Mouse (Mus musculus): ENCODE measurements around the gene Rbpj. TPM values are rescaled to one million over a fixed set of nuclear protein-coding genes. Genes with fewer than 3 reads are reported as not detected.

The Rbpj gene
- polyA plus RNA-seq, 1 experiment = 13.4 TPM

DNA sequence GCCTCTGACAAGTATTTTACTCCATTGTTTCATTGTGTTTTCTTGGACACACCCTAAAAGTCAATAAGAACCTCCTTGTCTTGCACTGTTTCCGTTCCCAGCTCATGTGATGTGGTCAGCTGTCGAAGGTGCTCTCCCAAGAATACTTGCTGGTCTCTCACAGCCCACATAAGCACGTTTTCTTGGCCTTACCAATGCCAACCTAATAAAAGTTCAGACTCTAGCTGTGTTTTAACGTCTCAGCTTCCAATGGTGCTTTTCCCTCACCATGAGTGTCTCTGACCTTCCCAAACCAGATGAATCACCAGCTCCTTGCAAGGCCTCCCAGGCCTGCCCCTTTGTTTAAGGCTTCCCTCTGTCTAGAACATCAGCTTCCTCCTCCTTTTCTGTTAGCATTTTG lies 28.2 kb upstream of the Rbpj start:
- TF ChIP-seq POLR2A (IDR thresholded peaks at IDR 0.05; ENCODE audit: low read depth, low read length) (no peak), CTCF (conservative IDR thresholded peaks at IDR 0.05; ENCODE audit: insufficient read depth, insufficient read length, low read depth, low read length) (no peak)
- Histone ChIP-seq H3K4me1 (ENCODE audit: control insufficient read depth, insufficient read depth, low read length) (peaks cover 7% of the 10 kb centered on the region; the same call in 1 of the 2 replicates), H3K4me3 (ENCODE audit: insufficient read depth, low read depth, low read length) (no peak overlapping the region), H3K27ac (ENCODE audit: insufficient read depth, low read depth, low read length) (no peak overlapping the region), H3K27me3 (replicated peaks; ENCODE audit: control insufficient read depth, insufficient read depth, low read length) (no peaks in the 10 kb centered on the region), H3K36me3 (ENCODE audit: control insufficient read depth, insufficient read depth, low read length) (no peaks in the 10 kb centered on the region)
- DNase-seq = no peak
- WGBS = 85% methylated on average over 4 of the region's 4 CpGs

DNA sequence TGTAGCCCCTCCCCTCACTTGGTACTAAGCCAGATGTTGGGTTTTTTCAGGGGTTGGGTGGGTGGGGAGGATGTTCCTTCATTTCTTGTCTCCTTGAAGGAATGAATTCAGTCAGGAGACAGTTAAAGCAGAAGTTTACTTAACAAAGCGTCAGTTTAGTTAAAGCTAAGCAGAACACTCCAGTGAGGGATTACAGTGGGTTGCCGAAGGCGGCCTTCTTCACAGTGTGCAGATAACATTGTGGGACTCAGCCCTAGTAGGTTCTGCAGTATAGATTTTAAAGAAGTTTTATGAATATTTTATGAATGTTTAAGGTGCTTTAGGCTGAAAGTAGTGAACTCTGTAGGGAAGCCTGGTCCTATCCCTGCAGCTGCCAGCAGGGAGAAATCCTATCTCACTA lies 27.7 kb upstream of the Rbpj start:
- Histone ChIP-seq H3K36me3 (ENCODE audit: control insufficient read depth, insufficient read depth, low read length) (no peaks in the 10 kb centered on the region), H3K4me1 (ENCODE audit: control insufficient read depth, insufficient read depth, low read length) (peaks cover 7% of the 10 kb centered on the region; the same call in 1 of the 2 replicates), H3K27ac (ENCODE audit: insufficient read depth, low read depth, low read length) (no peak overlapping the region), H3K27me3 (replicated peaks; ENCODE audit: control insufficient read depth, insufficient read depth, low read length) (no peaks in the 10 kb centered on the region), H3K4me3 (ENCODE audit: insufficient read depth, low read depth, low read length) (no peak overlapping the region)
- DNase-seq = no peak
- 84% methylated on average over 3 of the region's 3 CpGs for WGBS
- TF ChIP-seq POLR2A (IDR thresholded peaks at IDR 0.05; ENCODE audit: low read depth, low read length) (no peak), CTCF (conservative IDR thresholded peaks at IDR 0.05; ENCODE audit: insufficient read depth, insufficient read length, low read depth, low read length) (no peak)

DNA sequence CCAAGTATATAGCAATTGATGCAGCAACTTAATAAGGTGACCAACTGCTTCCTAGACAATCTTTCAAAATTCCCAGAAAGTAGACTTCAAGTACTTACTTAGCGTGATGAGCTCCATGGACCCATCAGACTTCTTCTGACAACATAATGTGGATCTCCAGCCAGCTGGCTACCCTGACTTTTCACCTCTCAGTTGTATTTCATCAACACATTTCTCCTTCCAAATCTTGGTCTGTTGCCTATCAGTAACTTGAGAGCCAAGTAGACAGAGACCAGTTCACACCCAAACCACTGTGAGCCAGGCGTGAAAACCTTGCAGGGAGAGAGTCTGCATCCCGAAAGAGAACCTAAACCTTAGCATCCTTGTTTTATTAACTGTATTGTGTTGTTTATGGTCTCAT lies 26.3 kb upstream of the Rbpj start:
- DNase-seq = peak; percentile 14
- no peak for TF ChIP-seq POLR2A (IDR thresholded peaks at IDR 0.05; ENCODE audit: low read depth, low read length)
- no peak for TF ChIP-seq CTCF (conservative IDR thresholded peaks at IDR 0.05; ENCODE audit: insufficient read depth, insufficient read length, low read depth, low read length)
- 74% methylated on average over 3 of the region's 3 CpGs for WGBS

DNA sequence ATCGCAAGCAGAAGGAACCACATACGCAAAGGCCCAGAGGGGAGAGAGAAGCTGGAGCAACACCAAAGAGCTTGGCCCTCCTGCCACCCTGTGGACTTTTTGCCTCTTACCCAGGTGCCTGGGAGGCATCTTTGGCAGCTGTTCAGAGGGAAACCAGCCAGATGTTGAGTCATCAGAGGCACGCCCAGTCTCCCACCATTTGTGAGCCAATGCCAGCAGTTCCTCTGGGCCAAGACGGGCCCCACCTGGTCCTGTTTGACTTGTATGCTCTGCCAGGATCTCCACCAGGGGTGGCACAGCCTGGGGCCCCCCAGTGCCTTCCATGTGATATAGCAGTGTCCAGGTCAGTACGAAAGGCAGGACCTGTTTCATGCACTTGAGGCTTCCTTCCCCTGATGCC lies 21.9 kb upstream of the Rbpj start:
- peak; percentile 76 for DNase-seq
- whole genome bisulfite sequencing = 62% methylated on average over 5 of the region's 5 CpGs
- TF ChIP-seq POLR2A (IDR thresholded peaks at IDR 0.05; ENCODE audit: low read depth, low read length) = no peak
- no peak; the same call in 1 of the 2 replicates for TF ChIP-seq CTCF (conservative IDR thresholded peaks at IDR 0.05; ENCODE audit: insufficient read depth, insufficient read length, low read depth, low read length)

More for the DNA sequence above, 26.3 kb upstream of the Rbpj start:
- Histone ChIP-seq H3K4me3 (ENCODE audit: insufficient read depth, low read depth, low read length) (no peak overlapping the region), H3K36me3 (ENCODE audit: control insufficient read depth, insufficient read depth, low read length) (no peaks in the 10 kb centered on the region), H3K4me1 (ENCODE audit: control insufficient read depth, insufficient read depth, low read length) (peaks cover 7% of the 10 kb centered on the region; the same call in 1 of the 2 replicates), H3K27ac (ENCODE audit: insufficient read depth, low read depth, low read length) (no peak overlapping the region), H3K27me3 (replicated peaks; ENCODE audit: control insufficient read depth, insufficient read depth, low read length) (no peaks in the 10 kb centered on the region)

DNA sequence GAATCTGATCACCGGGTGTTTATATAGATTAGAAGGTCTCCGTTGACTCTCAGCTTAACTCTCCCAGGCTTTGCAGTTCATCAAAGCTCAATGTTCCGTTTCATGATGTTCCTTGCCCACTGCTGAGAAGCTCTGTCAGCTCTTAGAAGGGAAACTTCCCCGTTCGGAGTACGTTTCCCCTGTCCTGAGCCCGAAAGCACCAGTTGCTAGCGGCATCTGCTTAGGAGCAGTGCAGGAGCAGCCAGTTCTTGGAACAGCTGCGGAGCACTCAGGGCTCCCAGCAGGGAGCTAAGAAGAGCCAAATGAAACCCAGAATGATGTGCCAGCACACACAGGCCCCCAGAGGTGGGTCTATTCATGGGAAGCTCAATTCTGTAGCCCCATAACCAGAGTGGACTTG lies 15.0 kb upstream of the Rbpj start:
- H3K27ac ChIP-seq (ENCODE audit: insufficient read depth, low read depth, low read length) = no peak overlapping the region
- H3K4me3 ChIP-seq (ENCODE audit: insufficient read depth, low read depth, low read length) = no peak overlapping the region
- H3K4me1 ChIP-seq (ENCODE audit: control insufficient read depth, insufficient read depth, low read length) = no peaks in the 10 kb centered on the region
- DNase-seq = no peak
- no peak for TF ChIP-seq CTCF (conservative IDR thresholded peaks at IDR 0.05; ENCODE audit: insufficient read depth, insufficient read length, low read depth, low read length)
- H3K27me3 ChIP-seq (replicated peaks; ENCODE audit: control insufficient read depth, insufficient read depth, low read length) = no peaks in the 10 kb centered on the region
- no peaks in the 10 kb centered on the region for H3K36me3 ChIP-seq (ENCODE audit: control insufficient read depth, insufficient read depth, low read length)
- 72% methylated on average over 9 of the region's 9 CpGs for WGBS

More for the DNA sequence above, 21.9 kb upstream of the Rbpj start:
- no peaks in the 10 kb centered on the region for H3K36me3 ChIP-seq (ENCODE audit: control insufficient read depth, insufficient read depth, low read length)
- H3K4me3 ChIP-seq (ENCODE audit: insufficient read depth, low read depth, low read length) = no peak overlapping the region
- H3K4me1 ChIP-seq (ENCODE audit: control insufficient read depth, insufficient read depth, low read length) = peaks cover 2% of the 10 kb centered on the region; the same call in 1 of the 2 replicates
- no peaks in the 10 kb centered on the region for H3K27me3 ChIP-seq (replicated peaks; ENCODE audit: control insufficient read depth, insufficient read depth, low read length)
- H3K27ac ChIP-seq (ENCODE audit: insufficient read depth, low read depth, low read length) = no peak overlapping the region

DNA sequence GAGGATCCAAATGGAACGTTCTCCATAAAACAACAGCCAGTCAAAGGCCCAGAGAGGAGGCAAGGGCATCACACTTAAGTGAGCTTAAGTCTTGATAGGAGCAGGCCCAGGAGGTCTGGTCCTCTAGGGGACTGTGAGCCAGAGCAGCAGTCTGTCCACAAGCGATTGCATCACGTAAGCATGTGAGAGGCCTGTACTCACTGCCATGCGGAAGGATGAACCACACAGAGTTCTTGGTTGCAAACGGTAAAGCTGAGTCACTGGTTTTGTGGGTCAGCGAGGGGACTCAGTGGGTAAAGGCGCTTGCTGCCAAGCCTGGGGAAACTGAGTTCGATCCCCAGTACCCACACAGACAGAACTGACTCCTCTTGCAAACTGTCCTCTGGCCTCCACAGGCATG lies 14.1 kb upstream of the Rbpj start:
- no peak for DNase-seq
- 91% methylated on average over 8 of the region's 8 CpGs for WGBS
- no peaks in the 10 kb centered on the region for H3K4me1 ChIP-seq (ENCODE audit: control insufficient read depth, insufficient read depth, low read length)

DNA sequence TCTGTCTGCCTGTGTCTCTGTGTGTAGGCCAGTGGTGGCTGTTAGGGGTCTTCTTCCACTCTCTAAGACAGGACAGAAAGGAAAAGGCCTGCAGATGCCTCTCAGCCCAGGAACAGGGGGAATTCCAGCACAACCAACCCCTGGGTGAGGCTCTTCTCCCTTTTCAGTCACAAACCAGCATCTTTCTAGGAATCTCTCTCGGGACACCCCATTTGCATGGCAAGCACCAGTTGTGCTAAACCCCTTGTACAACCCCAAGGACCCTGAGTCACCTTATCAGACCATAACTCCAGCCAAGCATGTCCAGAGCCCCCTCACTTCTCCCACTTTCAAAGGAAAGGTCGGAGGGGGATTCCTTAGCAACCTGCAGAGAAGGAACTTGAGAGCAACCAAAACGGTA lies 13.0 kb upstream of the Rbpj start:
- H3K36me3 ChIP-seq (ENCODE audit: control insufficient read depth, insufficient read depth, low read length) = no peaks in the 10 kb centered on the region
- H3K4me3 ChIP-seq (ENCODE audit: insufficient read depth, low read depth, low read length) = no peak overlapping the region
- H3K27me3 ChIP-seq (replicated peaks; ENCODE audit: control insufficient read depth, insufficient read depth, low read length) = no peaks in the 10 kb centered on the region
- no peak overlapping the region for H3K27ac ChIP-seq (ENCODE audit: insufficient read depth, low read depth, low read length)
- DNase-seq = no peak
- WGBS = 51% methylated on average over 3 of the region's 3 CpGs
- H3K4me1 ChIP-seq (ENCODE audit: control insufficient read depth, insufficient read depth, low read length) = no peaks in the 10 kb centered on the region
- TF ChIP-seq CTCF (conservative IDR thresholded peaks at IDR 0.05; ENCODE audit: insufficient read depth, insufficient read length, low read depth, low read length) = no peak
- TF ChIP-seq POLR2A (IDR thresholded peaks at IDR 0.05; ENCODE audit: low read depth, low read length) = no peak

More for the DNA sequence above, 14.1 kb upstream of the Rbpj start:
- no peaks in the 10 kb centered on the region for H3K36me3 ChIP-seq (ENCODE audit: control insufficient read depth, insufficient read depth, low read length)
- TF ChIP-seq CTCF (conservative IDR thresholded peaks at IDR 0.05; ENCODE audit: insufficient read depth, insufficient read length, low read depth, low read length) (no peak), POLR2A (IDR thresholded peaks at IDR 0.05; ENCODE audit: low read depth, low read length) (no peak)
- H3K27me3 ChIP-seq (replicated peaks; ENCODE audit: control insufficient read depth, insufficient read depth, low read length) = no peaks in the 10 kb centered on the region
- H3K27ac ChIP-seq (ENCODE audit: insufficient read depth, low read depth, low read length) = no peak overlapping the region
- H3K4me3 ChIP-seq (ENCODE audit: insufficient read depth, low read depth, low read length) = no peak overlapping the region

Measured in kidney, adult 2 months (tissue).